Mouse (Mus musculus): ENCODE results near the gene Cd82.

- TF ChIP-seq POLR2A (IDR thresholded peaks at IDR 0.05; ENCODE audit: insufficient read length, low read depth) = no peak
- TF ChIP-seq SRF (IDR thresholded peaks at IDR 0.05; ENCODE audit: control insufficient read depth, insufficient read length, low read depth) = no peak
- TF ChIP-seq MYOD1 (IDR thresholded peaks at IDR 0.05; ENCODE audit: control insufficient read depth in 1 of 3, insufficient read length in 2 of 3, low read depth in 2 of 3) = no peak
- TF ChIP-seq MYOG (IDR thresholded peaks at IDR 0.05; ENCODE audit: control insufficient read depth in 1 of 3, insufficient read depth in 1 of 3, insufficient read length in 2 of 3, low read depth in 2 of 3) = no peak
- TF ChIP-seq USF1 (IDR thresholded peaks at IDR 0.05; ENCODE audit: low read depth) = no peak
Measured at GRCm38 (mm10) chr2:93430993-93431392, 31.9 kb downstream of the Cd82 start.

Data from myocyte (in vitro differentiated cells).